Mouse (Mus musculus) Patski (cell line): Measurements from ENCODE around the gene Cep112. TPM values are rescaled to one million over a fixed set of nuclear protein-coding genes. Genes with fewer than 3 reads are reported as not detected.

Experiments
- ATAC-seq: fragments of 100-300 bp; one replicate; pipeline ENCODE4 v1.8.0; 2021
- CTCF ChIA-PET: fragments of 350-600 bp; sonication (Branson Sonifier 250); formaldehyde crosslinking; loops from one replicate; lab custom pipeline; 2022; ENCODE audit warnings: inconsistent platforms; lab: Charles Lee
- POLR2A ChIA-PET: fragments of 350-600 bp; sonication (Branson Sonifier 250); formaldehyde crosslinking; loops from one replicate; lab custom pipeline; 2022; ENCODE audit warnings: antibody characterized with exemption, inconsistent platforms; lab: Charles Lee
- DNase-seq: peaks from one replicate; pipeline ENCODE4 v3.0.0-alpha.2; 2011; ENCODE audit warnings: low read depth, low spot score
- H3K27me3 ChIP-seq: fragments of 371-371 bp; one replicate; pipeline ENCODE4 v1.5.1; 2021
- CTCF ChIP-seq: fragments of 100-300 bp; IDR thresholded peaks from one replicate; pipeline ENCODE4 v1.5.1; 2021
- in situ Hi-C: fragments of 300-500 bp; cut with MboI; formaldehyde crosslinking; loops from 3 replicates; pipeline ENCODE4 v1.11.1; 2018; ENCODE audit warnings: low pct_unique_long_range_greater_than_20kb, mixed read lengths
- polyA plus RNA-seq: library from polyadenylated mRNA; unstranded; gene quantifications from one replicate; pipeline ENCODE4 v1.2.3, GENCODE M21; 2021

Cep112 gene
- polyA plus RNA-seq, 1 experiment from 2014 or later, result 9.7 TPM

GRCm38 (mm10) chr11:108898063-108898462 is 473.1 kb downstream of the Cep112 start:
- in situ Hi-C loops, result no loop called here
- DNase-seq, result no peak
- no peak for TF ChIP-seq CTCF
- CTCF ChIA-PET, result interaction anchor here (2.4 kb wide), 1 partner anchor 12 kb away, joined by 7 read pairs; no protein-coding TSS in a partner anchor
- no peaks in the 10 kb centered on the region for H3K27me3 ChIP-seq
- POLR2A ChIA-PET, result no interaction called here
- ATAC-seq, result peak; percentile 77

DNA sequence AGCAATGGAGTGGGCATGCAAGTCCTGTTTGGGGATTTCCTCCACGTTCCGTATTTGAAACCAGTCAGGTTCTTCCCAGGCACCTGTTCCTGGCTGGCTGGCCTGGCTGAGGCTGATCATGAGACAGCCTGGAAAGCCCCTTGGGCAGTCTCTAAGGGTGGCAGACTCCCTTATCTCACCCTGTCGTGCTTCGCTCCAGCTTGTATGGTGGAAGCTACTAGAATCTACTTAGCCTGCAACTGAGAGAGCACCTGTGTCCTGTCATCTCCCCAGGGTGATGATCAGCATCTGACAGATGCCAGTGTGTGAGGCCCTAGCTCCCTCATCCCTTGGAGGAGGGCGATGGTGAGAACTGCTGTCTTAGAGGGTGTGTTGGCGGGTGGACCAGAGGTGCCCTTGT is 473.5 kb downstream of the Cep112 start:
- TF ChIP-seq CTCF, result no peak
- DNase-seq, result no peak
- in situ Hi-C loops, result no loop called here
- ChIA-PET CTCF (interaction anchor here (2.4 kb wide), 1 partner anchor 12 kb away, joined by 7 read pairs; no protein-coding TSS in a partner anchor), POLR2A (no interaction called here)
- no peaks in the 10 kb centered on the region for H3K27me3 ChIP-seq
- no peak for ATAC-seq

GRCm38 (mm10) chr11:108900718-108901488 is 475.9 kb downstream of the Cep112 start:
- POLR2A ChIA-PET, result no interaction called here

DNA sequence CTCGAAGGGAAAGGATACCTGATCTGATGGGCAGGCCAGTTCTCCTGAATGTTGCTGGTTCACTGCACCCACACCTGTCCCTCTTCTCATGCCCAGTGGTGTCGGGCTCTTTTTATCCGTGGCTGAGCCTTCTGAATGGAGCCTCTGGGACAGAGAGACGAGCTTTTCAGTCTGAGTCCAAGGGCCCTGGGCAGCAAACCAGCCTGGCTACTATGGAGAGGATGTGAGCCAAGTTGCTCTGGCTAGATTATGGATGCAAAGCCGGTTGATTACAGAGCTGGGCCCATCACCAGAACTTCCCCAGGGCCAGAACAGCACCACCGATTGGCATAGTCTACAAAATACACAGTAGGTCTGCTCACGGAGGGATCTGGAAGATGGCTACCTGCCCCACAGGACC is 476.7 kb downstream of the Cep112 start:
- POLR2A ChIA-PET, result no interaction called here
- DNase-seq (no peak), ATAC-seq (no peak)
- H3K27me3 ChIP-seq, result no peaks in the 10 kb centered on the region
- no peak for TF ChIP-seq CTCF
- CTCF ChIA-PET, result no interaction called here
- in situ Hi-C loops, result no loop called here

More at GRCm38 (mm10) chr11:108900718-108901488, 475.9 kb downstream of the Cep112 start:
- in situ Hi-C loops, result no loop called here
- TF ChIP-seq CTCF, result no peak
- ATAC-seq, result no peak
- DNase-seq, result no peak
- no peaks in the 10 kb centered on the region for H3K27me3 ChIP-seq
- CTCF ChIA-PET, result interaction anchor here (0.9 kb wide), 1 partner anchor 15 kb away, joined by 3 read pairs; no protein-coding TSS in a partner anchor

- ChIA-PET CTCF (no interaction called here), POLR2A (no interaction called here)
- TF ChIP-seq CTCF, result no peak
- DNase-seq (no peak), ATAC-seq (no peak)
- in situ Hi-C loops, result no loop called here
- no peaks in the 10 kb centered on the region for H3K27me3 ChIP-seq
These were observed 477.3 kb downstream of the Cep112 start for GRCm38 (mm10) chr11:108902303-108902702.

- ATAC-seq (no peak), DNase-seq (no peak)
- in situ Hi-C loops, result no loop called here
- H3K27me3 ChIP-seq, result no peaks in the 10 kb centered on the region
- no peak for TF ChIP-seq CTCF
- ChIA-PET CTCF (no interaction called here), POLR2A (no interaction called here)
These were observed 481.7 kb downstream of the Cep112 start for GRCm38 (mm10) chr11:108906590-108907254.

GRCm38 (mm10) chr11:108909396-108910195 is 484.6 kb downstream of the Cep112 start:
- TF ChIP-seq CTCF, result no peak
- ATAC-seq, result no peak
- H3K27me3 ChIP-seq, result no peaks in the 10 kb centered on the region
- POLR2A ChIA-PET, result interaction anchor here (0.6 kb wide), 1 partner anchor 323 kb away, joined by 4 read pairs; no protein-coding TSS in a partner anchor
- in situ Hi-C loops, result no loop called here
- DNase-seq, result no peak
- CTCF ChIA-PET, result interaction anchor here (1.2 kb wide), 1 partner anchor 16 kb away, joined by 3 read pairs; no protein-coding TSS in a partner anchor

Other genes with a start within 250 kb of the Cep112 start
- 0.35 TPM for gene Apoh, start 81.8 kb upstream of the Cep112 start, polyA plus RNA-seq
- 37.4 TPM for gene Prkca, start 81.3 kb upstream of the Cep112 start, polyA plus RNA-seq